Mouse (Mus musculus) small intestine, adult 2 months (tissue): ENCODE results near the gene Rabepk.
A peak's percentile ranks its signal among the peaks of the same experiment; 100 is the strongest.

Experiments used
- CTCF ChIP-seq: fragments of 200-500 bp; IDR thresholded peaks from 2 replicates; pipeline ENCODE4 v1.5.1; 2012; ENCODE audit warnings: low read depth, mild to moderate bottlenecking, control low read depth, inconsistent platforms, low read length, moderate library complexity, mixed read lengths; ENCODE audit not compliant: insufficient replicate concordance, insufficient read length; ENCODE audit errors: extremely low read depth
- POLR2A ChIP-seq: fragments of 200-500 bp; IDR thresholded peaks from 2 replicates; pipeline ENCODE4 v1.6.1; 2012; ENCODE audit warnings: low read depth, mild to moderate bottlenecking, control low read depth, inconsistent platforms, low read length, moderate library complexity

DNA sequence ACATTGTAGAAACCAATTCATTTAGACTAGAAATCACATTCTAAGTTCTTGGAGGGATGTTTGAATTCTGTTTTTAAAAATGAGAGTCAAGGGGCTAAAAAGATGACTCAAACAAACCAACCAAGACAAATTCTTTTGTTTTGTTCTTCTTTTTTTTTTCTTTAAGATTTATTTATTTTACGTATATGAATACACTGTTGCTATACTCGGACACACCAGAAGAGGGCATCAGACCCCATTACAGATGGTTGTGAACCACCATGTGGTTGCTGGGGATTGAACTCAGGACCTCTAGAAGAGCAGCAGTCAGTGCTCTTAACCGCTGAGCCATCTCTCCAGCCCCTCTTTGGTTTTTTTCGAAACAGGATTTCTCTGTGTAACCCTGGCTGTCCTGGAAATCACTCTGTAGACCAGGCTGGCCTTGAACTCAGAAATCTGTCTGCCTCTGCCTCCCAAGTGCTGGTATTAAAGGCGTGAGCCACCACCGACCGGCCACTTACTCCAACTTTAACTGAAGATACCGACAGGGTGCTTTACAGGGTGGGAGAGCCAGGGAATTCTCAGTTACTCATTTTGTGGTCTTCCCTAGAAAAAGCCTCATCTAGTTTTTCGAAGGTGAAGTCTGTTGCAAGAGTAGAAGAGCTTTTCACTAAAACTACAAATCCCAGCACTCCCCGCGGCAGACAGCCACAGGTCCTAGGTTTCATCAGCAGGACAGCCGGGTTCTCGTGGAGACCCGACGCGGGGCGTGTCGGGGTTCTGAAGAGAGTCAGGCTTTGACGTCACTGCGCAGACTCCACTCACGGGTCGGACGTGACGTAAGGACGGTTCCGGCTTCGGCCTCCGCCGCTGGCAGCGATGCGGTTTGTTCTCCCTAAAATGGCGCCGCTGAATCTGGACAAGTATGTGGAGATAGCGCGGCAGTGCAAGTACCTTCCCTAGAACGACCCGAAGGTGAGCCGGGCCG lies 2.1 kb upstream of the Rabepk start:
- no peak for TF ChIP-seq CTCF
- TF ChIP-seq POLR2A: peak; percentile 72
